Mouse (Mus musculus) CH12F3 (cell line): ENCODE data around the gene Cst3.

Experiments
- in situ Hi-C: fragments of 300-500 bp; cut with MboI; formaldehyde crosslinking; loops from 2 replicates; pipeline ENCODE4 v1.14.3; 2020; ENCODE audit warnings: low sequenced_read_pairs

Cst3 gene

DNA sequence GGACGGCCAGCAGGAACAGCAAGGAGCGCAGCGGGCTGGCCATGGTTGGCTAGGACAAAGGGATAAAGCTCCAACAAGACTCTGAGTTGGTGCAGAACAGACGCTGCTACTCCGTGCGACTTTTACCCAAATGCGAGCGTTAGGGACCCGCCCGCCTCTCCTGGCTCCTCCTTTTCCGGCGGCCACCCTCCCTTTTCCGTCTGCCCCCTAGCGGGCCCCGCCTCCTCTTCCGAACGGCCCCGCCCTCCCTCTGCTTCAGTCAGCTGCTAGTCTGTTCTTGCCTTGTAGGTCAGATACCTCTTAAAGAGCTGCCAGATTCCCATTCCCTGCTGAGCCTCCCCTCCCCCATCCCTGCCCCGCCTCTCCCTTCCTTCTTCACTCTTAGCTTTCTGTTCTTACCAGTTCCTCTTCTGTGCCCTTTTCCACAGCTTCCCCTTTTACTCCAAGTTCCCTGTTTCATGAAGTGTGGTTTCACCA, at the start of gene Cst3:
Cst3 (minus strand) TSS at position 358 of the 477 bp plus-strand sequence.
- in situ Hi-C loops: no loop called here

DNA sequence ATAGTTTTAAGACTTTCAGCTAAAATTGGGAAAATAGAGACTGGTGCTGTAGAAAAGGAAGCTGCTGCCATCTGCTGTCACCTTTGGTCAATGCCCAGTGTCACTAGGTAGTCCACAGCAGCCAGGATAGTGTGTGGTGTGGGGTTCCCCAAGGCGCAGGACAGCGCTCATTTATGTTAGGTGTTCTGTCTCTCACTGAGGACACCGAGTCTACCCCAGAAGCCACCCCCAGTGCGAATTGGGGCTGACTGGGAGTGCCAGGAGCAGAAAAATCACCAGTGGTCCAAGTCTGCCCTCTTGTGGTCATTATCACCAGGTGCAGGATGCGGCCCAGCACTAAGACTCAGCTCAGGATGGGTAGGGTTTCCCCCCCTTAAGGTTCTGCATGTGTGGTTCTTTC, 26.8 kb upstream of the Cst3 start:
- in situ Hi-C loops: loop anchor here (5.0 to 25.0 kb wide), 2 partner anchors 50 to 140 kb away; partner anchors contain the start of genes Cst11 and Cstl1

DNA sequence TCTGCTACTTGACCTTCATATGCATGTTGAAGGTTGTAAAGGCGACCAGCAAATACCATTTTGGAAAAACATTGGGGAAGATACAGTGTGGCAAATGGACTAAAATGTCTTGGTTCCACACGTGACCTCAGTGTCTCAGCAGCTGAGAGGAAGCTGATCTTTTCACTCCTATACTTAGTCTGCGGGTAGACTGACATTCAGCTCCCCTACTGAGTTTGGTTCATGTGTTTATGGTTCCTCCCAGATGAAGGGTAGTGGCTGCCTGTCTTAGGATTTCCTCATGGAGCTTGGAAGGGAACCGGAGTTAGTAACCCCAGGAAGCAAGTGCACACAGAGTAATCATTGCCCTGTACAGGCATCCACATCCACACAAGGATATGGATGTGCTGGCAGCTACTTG, 24.8 kb upstream of the Cst3 start:
- in situ Hi-C loops: loop anchor here (5.0 to 25.0 kb wide), 2 partner anchors 48 to 138 kb away; partner anchors contain the start of genes Cst11 and Cstl1

DNA sequence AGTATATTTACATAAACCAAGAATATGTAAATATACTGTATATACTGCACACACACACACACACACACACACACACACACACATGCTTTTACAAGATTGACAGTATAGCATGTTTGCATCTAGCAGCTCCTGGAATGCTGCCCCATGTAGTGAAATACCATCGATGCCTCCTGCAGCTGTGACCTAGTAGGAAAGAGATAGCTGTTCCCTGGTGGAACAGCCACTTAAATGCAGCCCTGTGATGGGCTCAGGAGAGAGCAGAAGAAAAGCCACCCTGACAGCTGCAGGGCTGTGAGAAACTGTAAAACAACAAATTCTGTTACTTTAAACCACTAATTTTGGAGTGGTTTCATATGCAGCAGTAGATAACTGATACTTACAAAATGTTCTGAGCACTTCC, 20.7 kb upstream of the Cst3 start:
- in situ Hi-C loops: no loop called here

DNA sequence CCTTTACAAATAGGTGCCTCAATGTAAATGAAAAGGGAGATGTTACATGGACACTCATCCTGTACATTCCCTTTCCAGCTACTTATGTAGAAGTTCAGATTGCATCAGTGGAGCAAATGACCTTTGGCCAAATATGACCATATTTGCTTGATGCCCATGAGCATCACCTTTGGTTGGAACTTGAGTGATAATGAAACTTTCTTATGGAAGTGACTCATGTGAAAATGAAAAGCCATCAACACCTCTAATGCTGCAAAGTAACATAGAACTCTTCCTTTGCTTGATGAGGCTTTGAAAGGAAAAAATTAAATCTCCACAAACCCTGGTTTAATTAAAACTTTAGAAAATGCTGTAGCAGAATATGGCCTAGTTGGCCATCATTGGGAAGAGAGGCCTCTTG, 17.6 kb upstream of the Cst3 start:
- in situ Hi-C loops: no loop called here

DNA sequence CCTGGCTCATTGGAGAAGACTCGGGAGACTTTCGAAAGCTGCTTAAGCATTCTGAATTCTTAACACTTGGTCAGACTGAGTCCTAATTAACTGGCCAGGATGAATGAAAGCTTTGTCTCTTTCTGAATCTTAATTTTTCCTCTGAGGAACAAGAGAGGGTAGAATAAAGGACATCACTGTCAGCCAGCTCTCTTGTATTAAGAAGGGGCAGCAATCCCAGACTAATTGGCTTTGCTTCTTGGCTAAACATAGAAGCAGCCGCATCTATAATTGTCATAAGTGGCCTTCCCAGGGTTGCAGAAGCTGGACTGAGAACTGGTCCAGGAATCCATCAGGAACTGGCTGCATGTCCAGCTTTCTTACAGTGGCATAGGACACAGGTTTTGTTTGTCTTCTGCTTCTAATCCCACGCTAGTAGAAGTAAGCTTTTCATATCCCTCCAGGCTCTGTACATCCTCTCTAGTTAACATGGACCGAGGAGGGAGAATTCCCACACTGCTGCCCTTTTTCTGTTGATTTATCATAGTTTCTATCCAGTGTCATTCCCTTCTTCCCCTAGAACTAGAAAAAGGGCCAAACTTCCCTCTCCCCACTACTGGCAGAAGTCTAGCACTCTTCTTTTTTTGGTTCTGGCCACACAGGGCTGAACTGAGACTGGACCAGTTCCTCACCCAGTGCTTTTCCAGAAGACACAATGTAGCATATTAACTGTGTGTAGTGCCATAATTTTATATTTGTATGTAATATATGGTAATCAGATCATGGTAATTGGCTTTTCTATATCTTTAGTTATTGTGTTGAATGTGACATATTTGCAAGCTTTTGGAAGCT, 14.7 kb upstream of the Cst3 start:
- in situ Hi-C loops: no loop called here

DNA sequence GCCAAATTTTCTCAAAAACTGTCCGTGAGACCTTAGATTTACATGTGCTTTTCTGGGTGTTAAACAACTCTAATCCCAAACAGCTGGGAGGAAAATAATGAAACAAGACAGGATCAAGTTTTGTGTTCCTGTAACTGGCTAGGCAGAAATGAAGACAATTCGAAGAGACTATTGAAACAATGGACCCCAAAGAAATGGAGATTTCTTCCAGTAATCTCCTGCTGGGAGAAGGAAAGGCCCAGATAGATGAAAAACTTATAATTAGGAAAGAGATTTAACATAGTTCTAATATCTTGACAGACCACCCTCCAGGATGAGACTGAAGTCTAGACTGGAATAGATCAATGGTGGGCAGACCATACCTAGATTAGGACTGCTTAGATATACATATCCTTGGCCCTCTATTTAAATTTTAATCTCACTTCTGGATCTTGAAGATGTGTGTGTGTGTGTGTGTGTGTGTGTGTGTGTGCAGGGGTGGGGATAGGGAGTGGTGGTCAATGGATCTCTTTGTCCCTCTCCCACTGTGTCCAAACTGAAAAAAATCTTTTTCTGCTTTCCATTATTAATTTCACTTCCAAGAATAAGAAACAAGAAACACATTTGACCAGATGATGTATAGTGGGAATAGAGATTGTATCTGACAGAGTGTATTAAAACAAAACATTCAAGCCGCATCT, 14.0 kb upstream of the Cst3 start:
- in situ Hi-C loops: no loop called here

DNA sequence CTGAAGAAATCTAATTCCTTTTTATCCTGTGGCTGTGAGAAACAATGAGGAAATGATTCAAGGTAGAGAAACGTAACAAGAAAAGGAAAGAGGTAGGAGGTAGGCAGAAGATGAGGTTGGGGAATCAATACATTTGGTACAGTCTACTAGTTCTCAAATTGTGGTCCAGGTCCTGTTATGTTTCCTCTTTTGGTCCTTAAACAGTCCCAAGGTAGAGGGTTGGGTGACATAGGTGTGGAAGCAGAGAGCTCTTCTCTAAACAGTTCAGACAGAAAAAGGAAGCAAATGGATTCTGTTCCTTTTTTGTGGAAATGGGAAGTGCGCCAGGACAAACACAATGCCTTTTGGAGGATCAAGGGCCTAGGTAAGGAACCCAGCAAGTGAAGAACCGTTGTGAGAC, 13.4 kb upstream of the Cst3 start:
- in situ Hi-C loops: no loop called here

DNA sequence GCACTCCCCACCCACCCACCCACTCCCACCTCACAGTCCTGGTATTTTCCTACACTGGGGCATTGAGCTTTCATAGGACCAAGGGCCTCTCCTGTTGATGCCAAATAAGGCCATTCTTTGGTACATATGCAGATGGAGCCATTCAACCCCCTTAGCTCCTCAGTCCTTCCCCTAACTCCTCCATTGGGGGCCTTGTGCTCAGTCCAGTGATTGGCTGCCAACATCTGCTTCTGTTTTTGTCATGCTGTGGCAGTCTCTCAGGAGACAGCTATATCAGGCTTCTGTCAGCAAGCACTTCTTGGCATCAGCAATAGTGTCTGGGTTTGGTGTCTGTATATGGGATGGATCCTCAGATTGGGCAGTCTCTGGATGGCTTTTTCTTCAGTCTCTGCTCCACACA, 9.2 kb upstream of the Cst3 start:
- in situ Hi-C loops: no loop called here

DNA sequence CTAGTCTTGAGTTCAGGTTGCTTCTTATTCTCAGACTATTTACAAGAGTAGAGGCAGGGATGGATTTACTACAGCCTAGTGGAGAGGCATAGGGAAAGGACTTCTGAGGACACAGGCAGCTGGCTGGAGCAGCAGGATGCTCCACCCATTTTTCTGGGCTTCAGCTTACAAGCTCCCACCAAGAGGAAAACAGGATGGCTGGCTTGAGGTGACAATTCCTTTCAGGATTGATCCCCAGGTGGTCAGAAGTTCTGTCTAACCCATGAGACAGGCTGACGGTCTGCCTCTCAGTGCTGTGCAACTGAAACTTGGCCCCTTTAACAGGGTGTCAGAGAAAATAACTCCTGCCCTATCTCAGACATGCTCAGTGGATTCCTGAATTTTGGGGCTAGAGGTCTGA, 3.7 kb upstream of the Cst3 start:
- in situ Hi-C loops: no loop called here

DNA sequence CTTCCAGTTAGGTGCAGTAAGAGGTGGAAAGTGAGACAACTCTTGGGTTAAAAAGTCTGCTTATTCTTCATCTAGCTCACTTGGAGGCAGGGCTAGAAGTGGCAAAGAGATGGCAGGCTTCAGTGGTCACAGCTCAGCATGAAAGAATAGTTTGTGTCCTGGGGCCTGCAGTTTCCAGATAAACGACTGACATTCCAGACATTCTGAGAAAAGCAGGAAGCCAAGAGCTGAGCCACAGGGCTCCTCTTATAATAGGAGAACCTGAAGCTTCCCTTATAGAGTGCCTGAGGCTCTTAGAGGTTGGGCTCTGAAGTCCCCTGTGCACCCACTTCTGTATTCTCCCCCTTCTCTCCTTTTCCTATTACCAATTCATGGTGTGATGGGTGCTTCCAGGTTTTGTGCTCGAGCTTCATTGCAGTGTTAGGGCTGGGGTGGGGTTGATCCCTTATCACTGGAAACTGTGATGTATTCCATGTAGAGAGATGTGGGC, 3.2 kb upstream of the Cst3 start:
- in situ Hi-C loops: no loop called here

DNA sequence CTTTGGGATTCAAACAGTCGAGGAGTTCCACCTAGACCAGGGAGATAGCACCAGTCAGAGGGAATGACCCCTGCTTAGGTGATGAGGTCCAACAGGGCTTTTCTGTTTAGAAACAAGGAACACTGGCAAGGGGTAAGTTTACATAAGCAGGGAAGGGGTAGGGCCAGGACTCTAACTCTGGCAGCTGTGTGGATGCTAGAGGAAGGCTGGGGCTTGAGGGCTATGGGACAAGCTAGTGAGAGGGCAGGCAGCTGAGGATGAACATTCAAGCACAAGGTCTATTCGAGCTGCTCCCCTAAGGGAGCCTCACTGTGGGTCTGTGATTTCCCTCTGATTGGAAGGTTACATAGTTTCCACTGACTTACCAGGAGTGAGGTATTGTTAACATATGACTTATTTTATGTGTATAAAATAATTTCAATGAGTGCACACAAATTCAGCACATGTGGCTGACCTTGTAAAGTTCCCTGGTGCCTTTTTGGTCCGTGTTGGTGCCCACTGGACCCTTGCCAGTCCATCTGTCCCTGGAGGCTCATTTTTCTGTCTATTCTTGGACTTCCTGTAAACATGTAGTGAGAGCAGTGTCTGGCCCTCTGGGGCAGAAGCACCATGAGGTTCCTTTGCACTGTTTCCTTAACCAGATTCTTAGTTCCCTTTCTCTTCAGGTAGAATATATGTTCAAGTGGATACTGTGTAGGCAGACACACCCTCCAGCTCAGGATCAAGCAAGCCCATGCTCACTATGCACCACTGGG, 1.7 kb upstream of the Cst3 start:
- in situ Hi-C loops: no loop called here

DNA sequence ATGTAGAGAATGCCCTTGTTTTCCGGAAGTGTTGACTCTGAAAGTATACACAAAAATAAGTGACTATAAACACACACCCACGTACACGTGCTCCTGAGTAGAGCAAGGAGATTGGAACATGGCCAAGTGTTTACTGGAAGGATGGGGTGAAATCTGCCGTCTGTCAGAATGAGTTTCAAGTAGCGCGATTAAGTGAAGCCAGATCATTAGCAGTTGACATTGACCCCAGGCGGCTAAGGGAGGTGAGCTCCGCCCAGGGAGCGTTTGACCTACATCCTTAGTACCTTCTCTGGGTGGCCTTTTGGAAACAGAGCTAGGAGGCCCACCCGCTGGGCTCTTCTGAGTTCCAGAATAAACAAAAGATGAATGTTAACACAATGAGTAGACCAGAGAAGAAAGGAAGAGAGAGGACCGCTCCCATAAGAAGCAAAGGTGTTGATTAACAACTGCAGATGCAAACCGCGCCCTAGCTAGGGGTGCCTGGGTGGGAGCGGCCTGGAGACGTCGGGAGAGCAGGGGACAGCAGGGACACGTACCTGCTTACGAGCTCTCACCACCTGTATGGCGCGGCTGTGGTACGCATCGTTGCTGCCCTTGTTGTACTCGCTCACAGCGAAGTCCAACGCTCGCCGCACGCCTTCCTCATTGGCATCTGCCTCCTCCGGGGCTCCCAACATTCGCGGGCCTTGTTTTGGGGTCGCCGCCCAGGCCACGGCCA, 716 bp downstream of the Cst3 start:
- in situ Hi-C loops: no loop called here

DNA sequence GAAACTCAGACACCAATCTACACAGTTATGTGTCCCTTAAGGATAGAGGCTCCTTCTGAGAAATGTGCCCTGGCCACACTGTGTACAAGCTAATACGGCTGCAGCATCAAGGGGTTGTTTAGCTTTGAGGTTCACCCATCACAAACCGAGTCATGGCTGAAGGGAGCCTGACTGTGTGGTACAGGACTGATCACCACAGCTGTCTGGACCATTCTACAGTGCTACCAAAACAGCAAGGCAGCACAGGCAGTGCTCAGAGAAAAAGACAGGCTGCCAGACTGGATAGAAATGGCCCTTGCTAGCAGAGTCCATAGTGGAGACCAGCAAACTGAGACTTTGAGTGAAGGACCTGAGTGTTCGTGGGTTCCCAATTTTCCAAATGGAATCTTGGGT, 1.3 kb downstream of the Cst3 start:
- in situ Hi-C loops: no loop called here

DNA sequence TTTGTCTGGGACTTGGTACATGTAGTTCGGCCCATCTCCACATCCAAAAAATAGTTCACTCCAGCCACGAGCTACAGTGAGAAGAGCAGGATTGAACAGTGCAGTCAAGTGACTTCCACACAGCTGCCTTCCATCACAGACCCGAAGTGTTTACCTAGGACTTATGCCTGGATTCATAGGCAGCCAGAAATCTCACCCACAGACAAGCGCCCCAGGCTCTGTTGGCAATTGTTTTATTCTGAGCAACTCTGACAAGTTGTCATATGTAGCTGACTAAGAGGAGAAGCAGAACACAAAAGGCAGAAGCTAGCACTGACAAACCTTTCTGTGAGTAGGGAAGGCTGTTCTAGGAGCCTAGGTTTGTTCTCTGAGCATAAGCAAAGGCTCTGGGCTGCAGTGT, 2.6 kb downstream of the Cst3 start:
- in situ Hi-C loops: no loop called here

DNA sequence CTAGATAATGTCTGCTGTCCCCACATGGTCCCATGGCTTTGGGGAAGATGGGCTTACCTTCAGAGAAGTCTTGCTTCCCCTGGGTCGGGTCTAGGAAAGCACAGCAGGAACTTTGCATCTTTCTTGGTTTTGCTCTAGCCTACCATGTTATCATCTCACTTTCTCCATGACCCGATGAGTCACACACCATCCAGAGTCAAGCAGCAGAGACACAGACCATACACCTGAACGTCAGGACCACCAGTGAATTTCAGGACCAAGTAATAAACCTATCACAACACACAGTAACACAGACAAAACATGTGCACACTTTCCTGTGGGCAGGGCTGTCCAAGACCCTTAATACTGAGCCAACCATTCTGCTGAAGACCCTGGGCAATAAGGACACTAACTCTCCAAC, 5.0 kb downstream of the Cst3 start:
- in situ Hi-C loops: no loop called here

DNA sequence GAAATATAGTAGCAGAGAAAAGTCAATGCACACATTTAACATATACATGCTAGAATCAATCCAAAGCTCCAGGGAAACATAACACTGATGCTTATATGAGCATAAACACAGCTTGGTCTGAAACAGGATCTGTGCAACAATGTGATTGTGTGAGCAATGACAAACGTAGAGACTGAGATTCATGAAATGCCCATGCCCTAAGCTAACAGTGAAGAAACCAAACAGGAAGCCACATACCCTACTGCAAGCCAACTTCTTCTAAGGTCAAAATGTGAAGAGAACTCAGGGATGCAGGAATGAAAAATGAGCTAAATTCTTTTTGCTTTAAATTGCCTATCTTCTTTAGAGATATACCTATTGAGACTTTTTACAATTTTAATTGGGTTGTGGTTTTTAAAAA, 6.5 kb downstream of the Cst3 start:
- in situ Hi-C loops: no loop called here

DNA sequence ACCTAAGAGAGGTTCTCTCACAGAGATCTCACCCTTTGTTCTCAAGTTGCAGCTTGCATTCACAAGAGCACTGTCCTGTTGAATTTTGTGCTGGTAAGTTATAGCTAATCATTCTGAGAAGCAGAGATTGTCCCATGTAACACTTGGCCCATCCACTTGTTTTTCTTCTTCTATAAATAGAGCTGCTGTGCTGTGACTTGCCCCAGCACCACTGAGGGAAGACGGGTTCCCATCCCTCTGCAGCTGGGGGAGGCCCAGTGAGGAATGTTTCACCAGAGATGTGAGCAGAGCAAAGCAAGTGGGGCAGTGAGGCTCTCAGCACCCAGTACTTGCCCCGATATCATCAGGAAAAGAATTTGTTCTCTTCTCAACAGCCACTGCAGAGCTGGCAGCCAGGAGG, 10.5 kb downstream of the Cst3 start, which contains the start of gene 9230104L09Rik:
9230104L09Rik (minus strand) TSS at position 73 of the 400 bp plus-strand sequence.
- in situ Hi-C loops: no loop called here

DNA sequence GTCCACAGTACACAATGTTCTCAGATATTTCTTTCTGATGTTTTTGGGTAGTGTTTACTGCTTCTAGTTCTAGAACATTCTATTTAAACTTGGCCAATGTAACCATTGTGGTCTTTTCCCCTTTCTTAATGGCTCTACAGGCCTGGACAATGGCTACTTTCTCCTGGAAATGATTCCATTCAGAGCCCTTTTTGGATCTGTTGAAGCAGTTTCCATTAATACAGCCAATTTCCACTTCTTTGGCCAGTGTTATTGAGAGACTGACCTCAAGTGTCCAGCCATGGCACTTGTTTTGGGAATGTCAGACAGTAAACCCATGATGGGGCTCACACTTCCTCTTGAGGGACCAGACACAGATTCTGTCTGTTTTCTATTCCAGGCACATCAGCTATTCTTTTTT, 13.8 kb downstream of the Cst3 start:
- in situ Hi-C loops: no loop called here

DNA sequence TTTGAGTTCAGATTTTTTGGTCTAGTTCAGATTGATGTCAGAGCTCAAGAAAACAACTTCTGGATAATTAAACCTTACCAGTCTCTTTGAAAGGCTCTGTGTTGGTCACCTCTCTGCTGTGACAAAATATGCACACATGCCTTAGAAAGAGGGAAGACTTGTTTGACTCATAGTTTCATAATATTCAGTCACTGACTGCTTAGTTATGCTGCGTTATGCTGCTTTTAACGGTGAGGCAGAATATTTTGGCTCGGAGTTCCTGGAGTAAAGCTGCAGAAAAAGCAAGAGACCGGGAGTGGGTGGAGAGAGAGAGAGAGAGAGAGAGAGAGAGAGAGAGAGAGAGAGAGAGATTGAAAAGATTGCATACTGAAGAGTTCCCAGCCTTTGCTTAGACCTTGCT, 14.5 kb downstream of the Cst3 start:
- in situ Hi-C loops: no loop called here

DNA sequence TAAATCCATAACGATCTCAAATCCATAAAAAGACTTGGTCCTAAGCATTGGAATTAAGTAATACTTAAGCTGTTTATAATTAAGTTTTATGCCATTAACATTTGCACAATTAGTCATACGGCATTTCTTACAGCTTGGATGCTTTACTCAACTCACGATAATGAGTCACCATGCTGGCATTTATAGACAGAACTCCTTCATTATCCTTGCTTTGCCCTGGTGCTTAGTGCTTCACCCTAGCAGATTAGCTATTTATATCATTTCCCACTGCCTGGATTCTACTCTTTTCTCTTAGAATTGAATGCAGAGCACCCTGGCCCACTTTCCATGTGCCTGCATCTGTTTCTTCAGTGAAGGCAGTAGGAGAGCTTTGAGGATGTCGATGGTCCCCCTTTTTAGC, 18.0 kb downstream of the Cst3 start:
- in situ Hi-C loops: no loop called here
